Mouse (Mus musculus) forebrain, postnatal 0 days (tissue): ENCODE data around the gene Ntrk2. TPM values are rescaled to one million over a fixed set of nuclear protein-coding genes. Genes with fewer than 3 reads are reported as not detected.
A peak's percentile ranks its signal among the peaks of the same experiment; 100 is the strongest.

ENCODE experiments used
- ATAC-seq: fragments of 200-750 bp; cut with Nextera tagmentation; 2 replicates; pipeline ENCODE4 v1.8.0; 2017; ENCODE audit warnings: mild to moderate bottlenecking, moderate library complexity
- DNase-seq: peaks from one replicate; pipeline ENCODE4 v3.0.0-alpha.2; 2015
- H3K27ac ChIP-seq: fragments of 300-500 bp; sonication (generic); 2 replicates; pipeline ENCODE4 v1.5.1; 2014; ENCODE audit warnings: low read depth, mild to moderate bottlenecking, antibody characterized with exemption, low read length, moderate library complexity, mixed read lengths
- H3K27me3 ChIP-seq: fragments of 300-500 bp; sonication (generic); 2 replicates; pipeline ENCODE4 v1.6.1; 2014; ENCODE audit warnings: mild to moderate bottlenecking, low read length, mixed read lengths; ENCODE audit not compliant: insufficient read depth
- H3K36me3 ChIP-seq: fragments of 300-500 bp; sonication (generic); 2 replicates; pipeline ENCODE4 v1.6.1; 2014; ENCODE audit warnings: mild to moderate bottlenecking, moderate library complexity; ENCODE audit not compliant: insufficient read depth
- H3K4me1 ChIP-seq: fragments of 300-500 bp; sonication (generic); 2 replicates; pipeline ENCODE4 v1.6.1; 2014; ENCODE audit warnings: antibody characterized with exemption; ENCODE audit not compliant: insufficient read depth
- H3K4me2 ChIP-seq: fragments of 300-500 bp; sonication (generic); 2 replicates; pipeline ENCODE4 v1.6.1; 2014; ENCODE audit warnings: low read depth, mild to moderate bottlenecking, moderate library complexity
- H3K4me3 ChIP-seq: fragments of 300-500 bp; sonication (generic); 2 replicates; pipeline ENCODE4 v1.5.1; 2014; ENCODE audit warnings: low read depth, low read length, mixed read lengths
- H3K9ac ChIP-seq: fragments of 300-500 bp; sonication (generic); 2 replicates; pipeline ENCODE4 v1.6.1; 2014; ENCODE audit warnings: mild to moderate bottlenecking
- H3K9me3 ChIP-seq: fragments of 300-500 bp; sonication (generic); 2 replicates; pipeline ENCODE4 v1.6.1; 2016; ENCODE audit warnings: low read length
- CTCF ChIP-seq: sonication (generic); IDR thresholded peaks from 2 replicates; pipeline ENCODE4 v1.5.1; 2016; ENCODE audit warnings: antibody characterized with exemption, control low read depth, low read depth
- WGBS: fragments of 180-500 bp; shearing (Covaris S2); extraction: QIAGEN DNeasy Blood & Tissue Kit; methylation state at CpG from one replicate; pipeline ENCODE4 v1.1.7; 2014; 5-methylcytosine and 5-hydroxymethylcytosine counted together
- polyA plus RNA-seq: library from polyadenylated mRNA; unstranded; fragments of >200 nt; fragmentation: Nextera tagmentation; extraction: Ambion mirVana; gene quantifications from 2 replicates; pipeline ENCODE4 v1.2.1, GENCODE M21; 2015
- total RNA-seq: library from RNA; depleted of rRNA; stranded (reverse); fragments of >200 nt; gene quantifications from 2 replicates; pipeline ENCODE4 v1.2.3, GENCODE M21; 2014

The Ntrk2 gene
- total and polyA plus RNA-seq, 2 experiments from 2014 or later, result 131 to 184 TPM

DNA sequence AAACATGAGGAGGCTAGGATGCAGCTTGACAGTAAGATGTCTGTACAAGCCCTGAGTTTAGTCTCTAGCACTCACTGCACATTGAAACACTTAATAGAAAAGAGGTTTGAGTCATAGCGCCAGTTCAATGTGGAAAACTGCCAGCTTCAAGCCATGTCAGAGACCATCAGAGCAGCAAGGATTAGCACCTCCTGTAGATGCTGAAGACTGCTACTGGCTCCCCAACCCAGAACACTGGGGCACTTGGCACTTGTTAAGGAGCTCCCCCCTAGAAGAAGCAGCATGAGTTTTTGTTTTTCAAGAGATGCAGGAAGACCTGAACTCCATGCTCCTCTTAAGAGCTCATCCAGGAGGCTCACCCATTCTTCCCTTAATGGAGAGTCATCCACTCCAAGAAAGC lies 251.5 kb downstream of the Ntrk2 start:
- no peaks in the 10 kb centered on the region for H3K4me1 ChIP-seq
- DNase-seq (no peak), ATAC-seq (no peak)
- H3K9me3 ChIP-seq, result no peaks in the 10 kb centered on the region
- TF ChIP-seq CTCF, result no peak
- no peak overlapping the region for H3K4me3 ChIP-seq
- H3K27ac ChIP-seq, result no peak overlapping the region
- H3K4me2 ChIP-seq, result no peak overlapping the region
- WGBS, result 61% methylated on average over 1 of the region's 1 CpGs
- peaks cover 14% of the 10 kb centered on the region; the same call in 1 of the 2 replicates for H3K36me3 ChIP-seq
- no peak overlapping the region for H3K9ac ChIP-seq
- H3K27me3 ChIP-seq, result no peaks in the 10 kb centered on the region

- WGBS, result 54% methylated on average over 7 of the region's 7 CpGs
- no peaks in the 10 kb centered on the region for H3K4me1 ChIP-seq
- no peak overlapping the region for H3K4me2 ChIP-seq
- H3K27ac ChIP-seq, result no peak overlapping the region
- no peak for TF ChIP-seq CTCF
- H3K27me3 ChIP-seq, result no peaks in the 10 kb centered on the region
- no peak overlapping the region for H3K4me3 ChIP-seq
- DNase-seq (no peak), ATAC-seq (no peak)
- no peaks in the 10 kb centered on the region for H3K9me3 ChIP-seq
- no peak overlapping the region for H3K9ac ChIP-seq
- peaks cover 18% of the 10 kb centered on the region; the same call in 1 of the 2 replicates for H3K36me3 ChIP-seq
Measured at GRCm38 (mm10) chr13:59059118-59059517, 252.7 kb downstream of the Ntrk2 start.

GRCm38 (mm10) chr13:59065677-59066076 lies 259.3 kb downstream of the Ntrk2 start:
- DNase-seq (peak; percentile 44), ATAC-seq (peak; percentile 87)
- H3K36me3 ChIP-seq, result peaks cover 7% of the 10 kb centered on the region; the same call in 1 of the 2 replicates
- 36% methylated on average over 3 of the region's 3 CpGs for WGBS
- H3K27me3 ChIP-seq, result no peaks in the 10 kb centered on the region
- no peak overlapping the region for H3K4me2 ChIP-seq
- no peak overlapping the region for H3K9ac ChIP-seq
- no peak for TF ChIP-seq CTCF
- H3K9me3 ChIP-seq, result no peaks in the 10 kb centered on the region
- no peak overlapping the region for H3K27ac ChIP-seq
- H3K4me1 ChIP-seq, result no peaks in the 10 kb centered on the region
- no peak overlapping the region for H3K4me3 ChIP-seq

DNA sequence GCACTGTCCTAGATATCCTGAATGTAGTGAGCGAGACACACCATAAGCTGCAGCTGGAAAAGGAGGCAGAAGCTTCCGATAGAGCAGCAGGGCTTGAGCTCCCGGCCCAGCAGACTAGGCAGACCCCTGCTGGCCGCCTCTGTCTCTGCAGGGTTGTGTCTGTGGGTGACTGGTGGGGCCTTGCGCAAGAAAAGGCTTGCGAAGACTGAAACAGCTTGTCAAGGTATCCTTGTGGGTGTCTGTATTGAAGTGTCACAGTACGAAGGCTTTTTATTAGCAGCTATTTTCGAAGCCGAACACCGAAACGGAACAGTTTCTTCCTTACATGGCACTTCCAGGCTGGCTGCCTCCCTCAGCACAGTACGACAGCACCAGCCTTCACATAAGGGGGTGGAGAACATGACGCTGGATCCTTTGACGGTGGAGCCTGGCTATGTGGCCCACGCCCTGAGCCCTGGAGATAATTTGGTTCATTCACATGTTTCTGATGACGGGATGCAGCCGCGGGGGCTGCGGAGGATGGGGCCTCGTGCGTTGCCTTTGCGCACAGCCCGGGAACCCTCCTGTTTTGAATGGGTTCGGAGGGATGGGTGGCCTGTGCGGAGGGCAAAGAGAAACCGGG lies 267.4 kb downstream of the Ntrk2 start:
- H3K36me3 ChIP-seq, result no peaks in the 10 kb centered on the region
- WGBS, result 20% methylated on average over 26 of the region's 26 CpGs
- peak; percentile 95 for ATAC-seq
- H3K4me1 ChIP-seq, result peaks cover 6% of the 10 kb centered on the region; the same call in 1 of the 2 replicates
- H3K4me3 ChIP-seq, result no peak overlapping the region
- DNase-seq, result peak; percentile 90
- no peak overlapping the region for H3K9ac ChIP-seq
- 0 out of 2 replicates have a peak overlapping the region, but pooled peaks have one; percentile 14 for H3K4me2 ChIP-seq
- TF ChIP-seq CTCF, result peak; percentile 94
- peak overlapping the region; percentile 57 for H3K27ac ChIP-seq
- no peaks in the 10 kb centered on the region for H3K27me3 ChIP-seq
- no peaks in the 10 kb centered on the region for H3K9me3 ChIP-seq

GRCm38 (mm10) chr13:59076489-59076888 lies 270.1 kb downstream of the Ntrk2 start:
- no peak for ATAC-seq
- Histone ChIP-seq H3K9me3 (no peaks in the 10 kb centered on the region), H3K9ac (no peak overlapping the region), H3K4me2 (no peak overlapping the region), H3K4me1 (peaks cover 10% of the 10 kb centered on the region; the same call in 1 of the 2 replicates), H3K36me3 (no peaks in the 10 kb centered on the region), H3K4me3 (no peak overlapping the region), H3K27me3 (no peaks in the 10 kb centered on the region), H3K27ac (no peak overlapping the region)
- no peak for TF ChIP-seq CTCF
- WGBS, result 72% methylated on average over 4 of the region's 4 CpGs
- no peak for DNase-seq

GRCm38 (mm10) chr13:59079761-59080461 lies 273.5 kb downstream of the Ntrk2 start:
- H3K27ac ChIP-seq, result 0 out of 2 replicates have a peak overlapping the region, but pooled peaks have one; percentile 5
- peaks cover 3% of the 10 kb centered on the region; the same call in 1 of the 2 replicates for H3K4me1 ChIP-seq
- TF ChIP-seq CTCF, result no peak

DNA sequence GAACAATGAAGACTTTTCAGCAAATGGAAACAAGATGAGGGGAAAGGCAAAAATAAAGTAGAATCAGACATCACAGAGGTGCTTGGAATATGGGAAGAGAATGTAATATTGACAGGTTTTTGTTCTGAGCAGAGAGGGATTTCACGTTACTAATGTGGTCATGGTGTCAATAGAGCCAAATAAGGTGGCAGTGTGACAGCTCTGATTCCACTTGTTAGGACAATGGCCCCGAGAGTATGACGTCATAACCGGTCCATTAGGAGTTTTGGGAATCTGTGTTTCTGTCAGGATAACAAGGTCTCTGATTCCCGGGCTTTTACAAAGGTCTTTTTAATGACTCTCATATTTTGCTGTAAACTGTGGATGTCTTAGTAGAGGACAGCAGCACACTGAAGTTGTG lies 274.1 kb downstream of the Ntrk2 start:
- H3K4me2 ChIP-seq, result no peak overlapping the region
- H3K27ac ChIP-seq, result no peak overlapping the region
- 20% methylated on average over 5 of the region's 5 CpGs for WGBS
- TF ChIP-seq CTCF, result no peak
- H3K36me3 ChIP-seq, result no peaks in the 10 kb centered on the region
- no peak overlapping the region for H3K9ac ChIP-seq
- peak; percentile 21 for DNase-seq
- H3K27me3 ChIP-seq, result no peaks in the 10 kb centered on the region
- no peak overlapping the region for H3K4me3 ChIP-seq
- no peaks in the 10 kb centered on the region for H3K9me3 ChIP-seq
- no peak for ATAC-seq
- H3K4me1 ChIP-seq, result peaks cover 3% of the 10 kb centered on the region; the same call in 1 of the 2 replicates

More at GRCm38 (mm10) chr13:59079761-59080461, 273.5 kb downstream of the Ntrk2 start:
- ATAC-seq (peak; percentile 58), DNase-seq (peak; percentile 36)
- Histone ChIP-seq H3K9me3 (no peaks in the 10 kb centered on the region), H3K4me3 (no peak overlapping the region), H3K9ac (no peak overlapping the region), H3K4me2 (no peak overlapping the region), H3K27me3 (no peaks in the 10 kb centered on the region), H3K36me3 (no peaks in the 10 kb centered on the region)
- WGBS, result 17% methylated on average over 7 of the region's 7 CpGs
